Mouse (Mus musculus) kidney, postnatal 10 days (tissue): Measurements from ENCODE around the gene Lrrfip1.

Experiments used
- DNase-seq: peaks from one replicate; pipeline ENCODE4 v3.0.0; 2021; ENCODE audit warnings: mixed read lengths

Gene Lrrfip1

DNA sequence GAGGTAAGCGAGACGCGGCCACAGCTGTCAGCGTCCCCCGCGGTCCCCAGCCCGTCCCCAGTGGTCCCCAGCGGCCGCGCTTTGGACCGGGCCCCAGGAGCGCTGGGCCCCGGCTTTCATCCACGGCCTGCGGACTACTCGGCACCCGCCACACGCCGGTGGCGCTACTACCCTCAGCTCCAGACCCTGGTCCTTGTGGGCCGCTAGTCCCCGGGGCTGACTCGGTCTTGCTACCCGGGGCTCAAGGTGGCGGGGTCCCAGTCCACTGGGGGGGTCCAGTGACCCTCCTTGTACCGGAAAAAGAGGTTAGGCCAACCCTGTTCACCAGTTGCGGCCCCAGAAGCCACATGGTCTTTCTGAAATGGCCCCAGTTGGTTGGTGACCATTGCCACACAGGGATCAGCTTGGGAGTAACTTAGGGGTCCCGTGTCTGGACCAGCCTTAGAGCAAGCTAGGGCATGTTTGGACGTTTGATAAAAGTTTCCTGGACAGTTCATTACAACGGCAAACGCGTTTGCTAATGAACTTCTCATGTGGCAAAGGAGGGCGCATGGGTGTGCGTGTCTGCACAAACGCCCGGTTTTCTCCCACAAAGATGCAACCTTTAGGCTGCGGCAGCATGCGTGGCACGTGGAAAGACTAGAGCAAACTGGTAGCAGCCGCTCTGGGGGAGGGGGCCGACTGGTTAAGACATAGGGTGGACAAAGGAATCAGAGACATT, 514 bp downstream of the Lrrfip1 start:
- no peak for DNase-seq

DNA sequence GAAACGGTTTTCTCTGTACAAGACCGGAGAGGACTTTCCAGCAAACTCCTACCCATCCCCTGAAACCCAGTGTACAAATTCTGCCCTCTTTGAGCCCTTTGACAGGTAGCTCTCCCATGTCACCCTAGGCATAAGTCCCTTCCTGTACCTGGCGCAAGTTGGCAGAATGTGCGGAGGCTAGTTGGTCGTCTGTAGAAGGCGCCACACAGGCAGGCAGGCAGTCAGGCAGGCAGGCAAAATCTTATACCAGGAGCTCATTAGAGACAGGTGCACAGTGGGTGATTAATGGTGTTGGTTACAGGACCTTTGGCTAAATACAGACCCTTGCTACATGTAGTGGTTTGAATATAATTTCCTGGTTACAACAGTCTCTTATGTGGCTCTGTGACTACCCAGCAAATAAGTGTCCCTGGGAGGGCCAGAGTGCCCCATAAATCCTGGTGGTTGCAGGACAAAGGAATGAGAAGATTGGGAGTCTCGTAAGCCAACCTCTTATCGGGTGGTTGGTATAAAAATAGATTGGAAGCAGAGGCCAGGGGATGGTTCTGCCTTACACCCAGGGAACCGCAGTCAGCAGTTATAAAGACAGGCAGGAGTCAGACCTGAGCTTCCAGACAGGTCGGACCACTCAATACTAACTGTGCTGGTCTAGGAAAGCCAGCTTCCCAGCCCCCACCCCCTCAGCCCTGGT, 1.5 kb downstream of the Lrrfip1 start:
- no peak for DNase-seq

DNA sequence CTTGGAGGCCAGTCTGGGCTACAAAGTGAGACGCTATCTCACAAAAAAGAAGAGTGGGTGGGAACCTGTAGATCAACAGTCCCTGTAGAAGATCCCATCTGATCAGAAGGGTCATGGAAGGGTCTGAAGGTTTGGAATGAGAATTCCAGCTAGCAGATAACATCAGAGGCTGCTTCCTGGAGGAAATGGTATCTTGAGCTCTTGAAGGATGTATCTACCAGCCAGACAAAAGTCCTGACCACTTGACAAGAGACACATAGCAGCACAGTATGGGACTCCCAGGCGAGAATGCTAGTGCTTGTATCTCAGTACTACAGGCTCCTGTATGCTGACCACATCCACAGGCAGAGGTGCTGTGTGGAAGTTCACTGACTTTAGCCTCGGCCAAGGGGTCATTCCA, 2.6 kb downstream of the Lrrfip1 start:
- DNase-seq: no peak

DNA sequence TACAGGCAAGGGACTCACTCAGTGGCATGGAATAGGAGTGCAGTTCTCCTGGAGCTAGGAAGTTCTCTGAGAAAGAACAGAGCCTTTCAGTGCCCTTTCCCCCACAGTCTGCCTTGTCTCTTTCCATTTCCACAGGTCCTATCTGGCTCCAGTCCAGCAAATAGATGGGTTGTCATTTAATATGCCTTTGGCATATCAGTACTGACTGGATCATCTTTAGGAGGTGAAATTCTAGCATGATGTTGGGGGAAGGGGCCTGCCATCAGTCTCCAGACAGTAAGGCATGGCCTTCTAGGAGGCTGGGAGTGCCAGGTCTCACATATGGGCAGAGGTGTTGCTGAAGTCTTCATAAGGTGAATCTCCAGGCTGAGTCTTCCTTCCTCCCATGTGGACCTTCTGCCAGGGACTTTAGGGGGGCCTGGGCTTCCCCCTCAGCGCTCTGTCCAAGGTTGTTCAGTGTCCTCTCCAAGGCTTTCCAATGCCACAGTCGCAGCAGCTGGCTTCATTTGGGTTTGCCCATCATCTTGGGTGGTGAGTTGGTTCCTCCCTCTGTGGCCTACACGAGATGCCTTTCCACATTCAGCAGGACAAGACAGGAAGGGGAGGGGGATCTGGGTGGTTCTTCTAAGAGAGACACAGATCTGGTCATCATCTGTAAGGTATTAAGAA, 3.5 kb downstream of the Lrrfip1 start:
- no peak for DNase-seq

DNA sequence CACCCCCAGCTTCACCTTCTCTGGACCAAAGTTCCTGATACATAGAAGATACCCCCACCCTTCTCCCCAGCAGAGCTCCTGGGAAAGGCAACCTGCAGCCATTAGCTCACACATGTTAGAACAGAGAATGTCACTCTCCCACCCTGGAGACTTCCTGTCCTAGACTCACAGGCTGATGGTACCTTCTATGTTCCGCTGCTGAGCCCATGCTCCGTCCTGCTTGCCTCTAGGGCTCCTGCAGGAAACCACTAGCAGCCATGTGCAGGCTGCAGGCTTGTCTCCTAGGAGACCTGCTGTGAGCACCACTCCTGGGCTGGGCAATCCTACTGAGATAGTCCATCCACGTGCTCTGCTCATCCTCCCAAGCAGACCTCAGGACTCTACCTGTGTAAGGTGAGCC, 4.1 kb downstream of the Lrrfip1 start:
- DNase-seq: no peak

DNA sequence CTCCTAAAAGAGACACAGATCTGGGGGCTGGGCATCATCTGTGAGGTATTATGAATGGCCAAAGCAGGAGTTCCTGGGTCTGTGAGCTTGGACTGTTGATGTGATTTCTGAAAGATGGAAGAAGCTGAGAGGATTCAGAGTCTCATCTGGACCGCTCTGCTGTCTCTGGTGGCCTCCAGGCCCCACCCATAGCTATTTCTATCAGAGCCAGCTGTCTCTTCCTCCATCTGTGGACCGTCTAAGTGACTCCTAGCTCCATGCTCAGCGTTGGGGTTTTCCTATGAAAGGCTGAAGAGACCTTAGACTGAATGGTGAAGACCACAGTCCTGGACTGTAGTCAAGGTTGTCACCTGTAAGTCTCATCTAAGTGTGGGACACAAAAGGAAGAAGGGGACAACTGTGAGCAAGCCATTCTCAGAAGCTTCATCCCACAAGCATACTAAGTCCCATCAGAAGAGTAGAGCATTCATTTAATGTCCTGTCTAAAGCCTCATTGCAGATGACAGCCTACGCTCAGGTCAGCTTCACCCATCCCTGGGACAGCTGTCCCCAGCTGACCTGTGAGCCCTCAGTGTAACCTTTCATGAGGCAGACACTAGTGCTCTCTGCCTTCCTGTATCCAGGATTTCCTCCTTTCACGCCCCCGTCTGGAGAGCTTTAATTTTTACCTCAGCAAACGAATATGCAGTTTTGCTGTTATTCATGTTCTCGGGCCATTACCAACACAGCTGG, 5.2 kb downstream of the Lrrfip1 start:
- DNase-seq: no peak

DNA sequence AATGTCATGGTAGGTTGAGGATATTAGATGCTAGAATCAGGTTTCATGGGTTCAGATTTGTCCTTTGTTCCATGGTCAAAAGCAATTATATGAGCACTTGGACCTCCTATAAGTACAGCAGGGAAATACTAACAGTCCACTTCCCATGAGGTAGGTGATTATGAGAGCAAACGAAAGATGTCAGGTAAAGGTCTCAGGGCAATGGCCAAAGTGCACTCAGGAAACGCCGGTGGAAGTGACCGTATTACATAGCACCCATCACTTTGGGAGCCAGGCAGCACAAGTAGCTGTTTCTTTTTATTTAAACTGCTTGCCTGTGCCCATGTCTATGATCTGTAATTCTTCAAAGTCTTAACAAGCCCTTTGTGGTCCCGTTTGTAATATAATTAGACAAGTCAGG, 7.5 kb downstream of the Lrrfip1 start:
- no peak for DNase-seq

DNA sequence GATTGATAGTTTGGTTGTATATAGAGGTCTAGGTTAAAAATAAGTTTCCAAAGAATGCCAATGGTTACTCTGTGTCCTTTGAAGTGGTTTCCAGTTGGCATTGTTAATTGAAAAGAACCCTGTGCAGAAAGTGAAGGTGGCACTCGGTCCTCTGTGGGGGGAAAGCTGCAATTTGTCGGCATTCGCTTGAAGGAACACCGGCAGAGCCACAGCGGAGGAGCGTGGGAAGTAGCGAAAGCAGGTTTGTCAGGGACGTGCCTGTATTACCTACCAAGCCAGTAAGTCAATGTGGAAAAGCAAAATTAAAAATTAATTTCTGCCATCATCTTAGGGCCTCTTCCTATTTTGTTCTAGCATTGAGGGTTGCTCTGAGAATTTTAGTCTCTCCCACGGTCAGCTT, 8.2 kb downstream of the Lrrfip1 start:
- no peak for DNase-seq

DNA sequence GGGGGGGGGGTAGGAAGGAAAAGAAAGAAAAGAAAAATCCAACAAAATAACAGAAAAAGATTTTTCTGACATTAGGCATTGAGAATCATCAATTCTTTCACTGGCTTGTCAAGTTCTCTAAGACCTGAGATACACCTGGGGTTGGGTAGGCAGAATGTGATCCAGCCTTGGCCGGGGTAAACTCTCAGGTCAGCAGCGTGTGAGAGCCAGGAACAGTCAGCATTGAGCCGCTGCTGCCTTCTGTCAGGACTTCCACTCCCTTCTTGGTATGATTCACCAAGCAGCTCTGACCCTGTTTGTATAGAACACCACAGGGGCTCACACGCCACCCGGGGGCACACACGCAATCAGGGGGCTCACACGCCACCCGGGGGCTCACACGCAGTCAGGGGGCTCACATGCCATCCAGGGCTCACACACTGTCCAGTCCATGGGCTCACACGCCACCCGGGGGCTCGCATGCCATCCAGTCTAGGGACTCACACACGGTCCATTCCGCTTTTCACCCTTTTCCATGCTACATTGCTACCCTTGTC, 9.7 kb downstream of the Lrrfip1 start:
- no peak for DNase-seq

DNA sequence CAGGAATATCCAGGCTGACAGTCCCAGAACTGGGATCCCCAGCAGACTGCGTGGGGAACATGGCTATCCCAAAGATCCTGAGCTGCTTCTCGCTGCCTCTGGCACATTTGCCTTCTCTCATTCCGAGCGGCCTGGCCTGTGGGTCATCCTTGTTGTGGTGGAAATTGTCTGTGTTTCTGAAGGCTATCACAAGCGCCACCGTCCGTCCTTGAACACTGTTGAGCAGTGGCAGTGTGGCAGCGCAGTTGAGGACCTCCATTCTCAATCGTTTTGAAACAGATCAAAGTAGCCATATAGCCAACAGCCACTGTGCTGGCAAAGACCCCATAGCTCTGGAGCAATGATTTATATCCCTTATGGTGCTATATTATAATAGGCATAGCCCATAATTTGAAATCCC, 10.2 kb downstream of the Lrrfip1 start:
- no peak for DNase-seq

DNA sequence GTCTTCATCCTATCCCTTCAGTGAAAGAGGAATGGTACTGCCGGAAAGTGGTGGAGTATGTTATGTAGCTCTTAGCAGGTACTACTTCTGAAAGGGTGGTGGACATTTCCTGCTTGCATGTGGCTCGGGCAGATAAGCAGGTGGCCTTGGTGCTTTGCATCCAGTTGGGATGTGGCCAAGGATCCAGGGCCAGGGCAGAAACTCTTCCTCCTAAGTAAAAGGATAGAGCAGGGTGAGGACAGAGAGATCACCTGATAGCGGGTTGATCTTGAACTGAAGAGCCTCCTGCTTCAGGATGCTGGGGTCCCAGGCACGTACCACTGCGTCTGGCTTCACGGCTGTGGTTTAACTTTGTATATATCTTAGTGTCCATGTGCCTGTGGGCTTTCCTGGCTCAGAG, 10.7 kb downstream of the Lrrfip1 start:
- no peak for DNase-seq

DNA sequence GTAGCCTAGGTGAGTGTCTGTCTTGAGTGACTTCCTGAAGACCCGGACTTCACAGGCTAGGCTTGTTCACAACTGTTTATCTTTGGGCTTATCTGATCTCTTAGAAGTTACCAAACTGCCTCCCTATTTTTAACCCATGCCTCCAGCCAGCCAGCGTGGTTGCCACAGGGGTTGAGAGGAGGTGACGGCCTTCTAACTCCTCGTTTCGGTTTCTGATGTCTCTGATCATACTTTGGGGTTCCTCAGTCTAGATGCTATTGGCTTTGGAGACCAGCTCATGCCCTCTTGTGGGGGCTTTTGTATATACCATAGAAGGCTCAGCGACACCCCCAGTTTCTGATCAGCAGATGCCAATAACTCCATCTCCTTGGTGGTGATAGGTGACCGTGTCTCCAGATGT, 11.7 kb downstream of the Lrrfip1 start:
- no peak for DNase-seq

DNA sequence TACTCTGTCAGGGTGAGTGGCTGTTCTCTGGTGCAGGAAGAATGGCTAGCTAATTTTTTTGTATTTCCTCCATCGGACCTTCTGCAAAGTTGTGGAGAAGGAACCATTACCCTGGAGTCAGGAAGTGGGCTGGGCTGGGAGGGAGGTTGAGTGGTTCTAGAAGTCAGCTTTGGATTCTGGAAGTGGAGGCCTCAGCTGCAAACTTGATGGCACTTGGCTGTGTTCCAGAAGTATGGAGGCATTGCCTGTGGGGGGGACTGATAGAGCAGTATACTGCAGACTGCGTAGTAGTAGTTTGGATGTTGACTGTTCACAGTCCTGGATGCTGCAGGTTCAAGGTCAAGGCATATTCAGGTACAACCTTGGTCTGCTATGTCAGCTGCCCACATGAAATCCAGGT, 12.2 kb downstream of the Lrrfip1 start:
- DNase-seq: no peak

DNA sequence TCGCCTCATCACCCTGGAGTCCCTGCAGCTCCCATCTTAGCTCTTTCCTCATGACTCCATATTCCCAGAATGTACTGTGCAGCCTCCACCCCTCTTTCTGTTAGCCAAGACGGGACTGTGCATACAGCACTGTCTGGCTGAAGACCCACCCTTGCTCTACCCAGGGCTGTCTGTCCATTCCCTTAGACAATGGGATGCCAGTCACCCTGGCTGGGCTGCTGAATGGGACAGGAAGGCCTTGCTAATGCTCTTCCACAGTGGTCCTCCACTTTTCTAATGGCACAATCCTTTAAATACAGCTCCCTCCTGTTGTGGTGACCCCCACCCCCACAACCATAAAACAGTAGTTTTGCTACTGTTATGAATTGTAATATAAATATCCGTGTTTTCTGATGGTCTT, 12.8 kb downstream of the Lrrfip1 start:
- DNase-seq: no peak

DNA sequence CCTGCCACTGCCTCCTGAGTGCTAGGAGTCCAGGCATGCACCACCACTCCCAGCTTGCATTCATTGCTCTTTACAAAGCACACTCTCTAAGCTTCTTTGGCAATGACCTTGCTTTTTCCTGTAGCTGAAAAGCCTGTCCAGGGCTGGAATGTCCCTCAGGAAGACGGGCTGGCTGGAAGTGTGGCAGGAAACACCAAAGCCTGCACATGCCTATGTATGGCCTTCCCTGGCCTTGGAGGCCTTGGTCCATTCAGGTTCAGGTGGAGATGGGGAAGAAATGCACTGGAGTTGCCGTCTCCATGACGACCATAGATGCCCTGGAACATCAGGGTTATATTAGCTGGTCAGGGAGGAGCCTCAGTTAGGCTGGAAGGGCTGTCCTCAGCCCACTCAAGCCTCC, 15.3 kb downstream of the Lrrfip1 start:
- DNase-seq: peak; percentile 53

DNA sequence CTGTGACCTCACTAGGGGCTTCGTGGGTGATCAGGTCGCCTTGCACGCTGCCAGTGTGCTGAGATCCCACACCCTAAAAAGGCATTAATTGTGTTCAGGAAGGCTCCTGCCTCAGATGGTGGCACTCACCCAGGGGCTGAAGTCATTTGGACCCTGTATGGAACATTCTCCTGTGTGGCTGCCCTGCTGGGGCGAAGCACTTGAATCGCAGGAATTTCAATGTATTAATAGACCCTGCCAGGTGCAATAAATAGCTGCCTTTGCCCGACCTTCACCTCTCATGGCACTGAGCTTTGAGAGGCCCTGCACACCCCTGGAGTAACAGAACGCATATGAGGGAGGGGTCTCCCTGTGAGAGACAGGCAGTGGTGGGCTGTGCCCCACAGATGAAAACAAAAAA, 17.0 kb downstream of the Lrrfip1 start:
- DNase-seq: no peak

DNA sequence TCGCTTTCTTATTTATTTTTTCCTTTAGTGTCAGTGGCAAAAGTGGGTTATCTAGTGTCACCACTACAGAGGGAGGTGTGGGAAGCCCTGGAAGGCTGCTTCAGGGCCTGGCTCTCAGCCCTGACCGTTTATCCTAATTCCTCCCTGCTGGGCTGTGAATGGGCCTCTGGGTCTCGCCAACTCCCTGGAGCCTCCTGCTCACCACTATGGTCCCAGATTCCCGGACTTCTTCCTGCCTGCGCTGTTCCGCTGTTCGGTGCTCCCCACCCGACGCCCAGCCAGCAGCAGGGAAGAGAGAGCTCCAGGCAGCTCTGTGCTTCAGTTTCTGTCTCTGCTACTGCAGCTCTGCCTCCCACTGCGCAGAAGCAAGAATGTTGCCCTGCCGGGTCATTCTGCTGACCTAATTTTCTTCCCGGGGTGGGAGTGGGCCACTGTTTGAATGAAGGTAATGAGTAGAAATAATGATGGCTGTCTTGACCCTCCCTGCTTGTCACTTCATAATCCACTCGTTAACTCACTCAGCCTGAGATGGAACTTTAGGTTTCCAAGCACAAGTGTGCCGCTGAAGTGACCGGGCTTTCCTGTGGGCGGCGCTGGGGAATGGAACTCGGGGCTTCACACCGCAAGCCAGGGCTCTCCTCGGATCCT, 18.7 kb downstream of the Lrrfip1 start:
- DNase-seq: peak; percentile 70

DNA sequence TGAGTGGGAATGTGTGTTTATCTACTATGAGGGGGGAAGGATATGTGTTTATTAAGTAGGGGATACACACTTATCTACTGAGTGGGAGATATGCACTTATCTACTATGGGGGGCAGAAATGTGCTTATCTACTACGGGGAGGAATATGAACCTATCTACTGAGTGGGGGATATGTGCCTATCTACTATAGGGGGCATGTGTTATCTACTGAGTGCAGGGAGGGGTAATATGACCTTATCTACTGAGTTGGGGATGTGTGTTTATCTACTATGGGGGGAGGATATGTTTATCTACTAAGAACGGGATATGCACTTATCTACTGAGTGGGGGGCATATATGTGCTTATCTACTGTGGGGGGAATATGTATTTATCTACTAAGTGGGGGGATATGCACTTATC, 20.8 kb downstream of the Lrrfip1 start:
- DNase-seq: no peak

DNA sequence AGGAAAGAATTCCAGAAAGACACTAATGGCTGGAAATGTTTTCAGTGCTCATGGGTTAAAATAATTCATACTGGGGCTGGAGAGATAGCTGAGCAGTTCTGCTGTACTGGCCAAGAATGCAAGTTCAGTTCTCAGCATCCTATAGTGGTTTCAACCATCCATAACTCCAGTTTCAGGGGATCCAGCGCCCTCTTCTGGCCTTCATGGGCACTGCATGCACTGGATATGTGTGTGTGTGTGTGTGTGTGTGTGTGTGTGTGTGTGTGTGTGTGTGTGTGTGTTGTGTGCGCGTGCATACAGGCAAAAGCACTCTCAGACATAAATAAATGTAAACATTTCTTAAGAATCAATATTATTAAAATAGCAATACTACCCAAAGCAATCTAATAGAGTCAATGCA, 22.8 kb downstream of the Lrrfip1 start:
- DNase-seq: no peak

DNA sequence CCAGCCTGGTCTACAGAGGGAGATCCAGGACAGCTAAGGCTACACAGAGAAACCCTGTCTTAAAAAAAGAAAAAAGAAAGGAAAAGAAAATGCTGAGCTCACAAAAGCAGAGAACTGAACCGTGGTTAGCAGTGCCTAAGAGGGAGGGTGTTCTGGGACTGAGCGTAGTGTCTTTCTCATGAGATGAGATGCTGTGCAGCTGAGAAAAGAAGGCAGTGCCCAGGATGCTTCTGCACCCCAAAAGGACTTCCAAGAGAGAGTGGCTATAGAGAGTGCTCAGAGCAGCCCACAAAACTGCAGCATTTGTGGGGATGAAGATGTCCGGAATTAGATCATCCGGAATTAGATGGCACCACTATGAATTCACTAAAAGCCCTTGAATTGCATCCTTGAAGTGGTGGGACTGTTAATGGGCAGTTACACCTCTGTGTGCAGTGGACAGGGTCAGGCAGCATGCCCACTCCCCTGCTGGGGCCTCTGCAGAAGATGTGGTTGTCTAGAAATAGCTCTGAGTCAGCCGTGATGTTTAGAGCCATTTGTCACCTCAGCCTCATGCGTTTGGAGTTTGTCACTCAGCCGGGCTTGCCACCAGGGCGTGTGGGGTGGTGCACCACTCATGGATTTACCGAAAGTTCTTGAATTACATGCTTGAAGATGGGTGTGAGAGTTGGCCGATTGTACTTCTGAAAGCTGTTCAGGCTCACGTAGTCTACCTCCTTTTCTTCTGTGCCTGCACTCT, 23.8 kb downstream of the Lrrfip1 start:
- no peak for DNase-seq

DNA sequence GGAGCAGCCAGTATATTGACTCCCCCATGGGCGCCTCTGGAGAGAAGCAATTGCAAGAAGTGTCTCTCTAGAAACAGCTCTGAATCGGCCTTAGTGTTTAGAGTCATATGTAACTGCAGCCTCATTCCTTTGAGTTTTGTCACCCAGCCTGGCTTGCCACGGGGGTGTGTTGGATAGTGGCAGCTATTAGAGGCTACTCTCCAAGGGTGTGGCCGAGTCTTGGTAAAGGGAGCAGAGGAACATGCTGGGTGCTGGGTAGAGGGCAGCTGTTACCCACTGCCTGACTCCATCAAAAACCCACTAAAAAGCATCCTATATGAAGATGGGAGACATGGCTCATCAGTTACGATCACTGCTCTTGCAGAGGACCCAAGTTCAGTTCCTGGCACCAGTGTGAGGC, 24.7 kb downstream of the Lrrfip1 start:
- no peak for DNase-seq

DNA sequence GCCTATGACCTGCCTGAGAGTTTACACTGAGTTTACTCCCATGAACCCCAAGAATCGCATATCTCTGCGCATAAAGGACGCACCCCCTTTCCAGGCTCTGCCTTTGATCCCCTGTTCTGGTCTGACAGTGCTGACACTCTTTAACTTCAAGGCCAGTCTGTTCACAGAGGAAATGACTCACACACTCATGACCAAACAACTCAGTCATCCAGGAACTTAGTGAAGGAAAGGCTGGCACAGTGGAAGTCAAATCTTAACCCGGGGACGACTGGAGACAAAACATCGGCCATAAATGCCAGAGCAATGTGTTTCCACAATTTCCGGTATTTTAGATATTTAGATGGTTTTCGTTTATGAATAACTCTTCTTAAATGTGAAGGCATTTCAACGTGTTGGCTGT, 25.4 kb downstream of the Lrrfip1 start:
- no peak for DNase-seq
